Mouse (Mus musculus) layer of hippocampus, postnatal 14 days (tissue): ENCODE measurements around the gene Zmym1. TPM values are rescaled to one million over a fixed set of nuclear protein-coding genes. Genes with fewer than 3 reads are reported as not detected.
A peak's percentile ranks its signal among the peaks of the same experiment; 100 is the strongest.
"Not testable (repeated sequence)": the region's sequence is repeated elsewhere in the genome, so short reads cannot be mapped to it uniquely, and the experiment has no call there.

Experiments
- DNase-seq, 2 experiments: peaks; one replicate each; pipeline ENCODE4 v3.0.0; 2021 to 2022; ENCODE audit warnings: low spot score in 2 of 2, mixed read lengths in 1 of 2
- long read RNA-seq, 2 experiments: library from polyadenylated mRNA; stranded (forward); transcript quantifications; one replicate each; pipeline ENCODE4 v2.0.0; 2021
- total RNA-seq, 2 experiments: library from RNA; stranded (reverse); gene quantifications; 2 replicates each; pipeline ENCODE4 v1.2.3; 2021

Zmym1 gene
- total RNA-seq, result 10 to 100 TPM; 10.3 to 10.6 TPM
- long read RNA-seq, experiment 1, partial matches to known transcripts, result 0 of 6 reads
- long read RNA-seq, experiment 1, other reads (novel, unspliced or antisense), result 4 of 6 reads
- long read RNA-seq, experiment 2, partial matches to known transcripts, result 0 of 17 reads
- long read RNA-seq, experiment 2, other reads (novel, unspliced or antisense), result 14 of 17 reads

- DNase-seq, result peak; percentile 79 to 84
Observed at GRCm38 (mm10) chr4:127060585-127061290, at the start of gene Zmym1. Zmym1 (minus strand) TSS chr4:127061152.

GRCm38 (mm10) chr4:127110570-127110969, 49.6 kb upstream of the Zmym1 start:
- no peak for DNase-seq

GRCm38 (mm10) chr4:127107566-127107965, 46.6 kb upstream of the Zmym1 start:
- no peak for DNase-seq

DNA sequence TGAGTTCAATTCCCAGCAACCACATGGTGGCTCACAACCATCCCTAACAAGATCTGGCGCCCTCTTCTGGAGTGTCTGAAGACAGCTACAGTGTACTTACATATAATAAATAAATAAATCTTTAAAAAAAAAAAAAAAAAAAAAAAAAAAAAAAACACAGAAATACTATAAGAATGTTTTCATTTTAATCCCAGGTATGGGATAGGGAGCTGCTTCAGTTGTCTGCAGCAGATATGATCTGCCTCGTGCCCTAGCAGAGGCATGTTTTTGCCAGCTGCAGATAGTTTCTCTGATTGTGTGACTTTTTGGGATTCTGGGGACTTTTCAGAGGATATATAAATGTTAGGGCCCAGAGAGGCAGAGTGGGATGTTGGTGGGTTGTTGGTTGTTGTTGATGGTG, 38.6 kb upstream of the Zmym1 start:
- not testable (repeated sequence) for DNase-seq

DNA sequence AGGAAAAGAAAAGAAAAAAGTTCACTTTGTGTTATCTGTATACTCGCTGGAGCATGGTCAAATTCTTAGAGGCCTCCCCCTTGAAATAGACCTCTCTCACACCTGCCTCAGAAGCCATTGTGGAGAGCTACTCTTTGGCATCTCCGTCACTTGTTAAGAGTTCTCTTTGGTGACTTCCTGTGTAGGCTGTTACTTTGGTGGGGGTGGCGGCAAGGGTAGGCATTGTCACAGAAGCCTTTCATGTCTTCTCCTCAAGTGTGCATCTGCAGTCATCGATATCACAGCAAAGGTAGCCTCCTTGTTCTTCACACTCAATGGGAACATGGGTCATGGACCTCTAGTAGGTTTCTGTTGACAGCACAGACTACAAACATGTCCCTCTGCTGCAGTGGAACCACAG, 34.1 kb upstream of the Zmym1 start:
- no peak for DNase-seq

GRCm38 (mm10) chr4:127091188-127091587, 30.2 kb upstream of the Zmym1 start:
- DNase-seq, result no peak

DNA sequence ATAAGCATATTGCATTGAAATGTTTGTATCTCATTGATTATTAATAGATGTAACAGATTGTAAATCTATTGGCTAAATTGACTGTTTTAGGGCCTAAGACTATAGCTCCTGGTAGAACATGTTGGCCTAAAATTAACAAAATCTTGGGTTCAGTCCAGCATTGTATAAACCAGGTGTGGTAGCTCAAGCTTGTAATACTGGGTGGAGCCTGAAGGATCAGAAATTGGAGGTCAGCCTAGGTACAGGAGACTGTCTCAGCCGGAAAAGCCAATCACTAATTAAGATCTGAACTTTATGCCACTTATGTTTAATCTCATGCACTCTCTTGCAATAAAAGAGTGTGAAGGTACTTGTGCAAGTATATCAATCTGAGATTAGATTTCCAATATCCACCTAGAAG, 24.8 kb upstream of the Zmym1 start:
- DNase-seq, result no peak

- no peak for DNase-seq
Observed at GRCm38 (mm10) chr4:127083131-127083530, 22.2 kb upstream of the Zmym1 start.

DNA sequence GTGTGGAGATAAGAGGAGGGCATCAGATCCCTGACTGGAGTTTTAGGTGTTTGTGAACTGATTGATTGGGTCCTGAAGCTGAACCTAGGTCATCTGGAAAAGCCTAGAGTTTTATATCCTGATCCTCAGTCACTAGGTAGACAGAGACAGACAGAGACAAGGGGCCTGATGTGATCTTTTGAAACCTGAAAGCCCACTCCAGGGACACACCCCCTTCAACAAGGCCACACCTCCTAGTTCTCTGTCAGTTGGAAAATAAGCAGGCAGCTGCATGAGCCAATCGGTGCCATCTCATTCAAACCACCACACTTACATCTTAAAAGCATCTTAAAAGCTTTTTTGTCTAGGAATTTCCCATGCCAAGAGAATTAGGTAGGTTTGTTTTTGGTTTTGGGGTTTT, 19.9 kb upstream of the Zmym1 start:
- DNase-seq, result no peak

DNA sequence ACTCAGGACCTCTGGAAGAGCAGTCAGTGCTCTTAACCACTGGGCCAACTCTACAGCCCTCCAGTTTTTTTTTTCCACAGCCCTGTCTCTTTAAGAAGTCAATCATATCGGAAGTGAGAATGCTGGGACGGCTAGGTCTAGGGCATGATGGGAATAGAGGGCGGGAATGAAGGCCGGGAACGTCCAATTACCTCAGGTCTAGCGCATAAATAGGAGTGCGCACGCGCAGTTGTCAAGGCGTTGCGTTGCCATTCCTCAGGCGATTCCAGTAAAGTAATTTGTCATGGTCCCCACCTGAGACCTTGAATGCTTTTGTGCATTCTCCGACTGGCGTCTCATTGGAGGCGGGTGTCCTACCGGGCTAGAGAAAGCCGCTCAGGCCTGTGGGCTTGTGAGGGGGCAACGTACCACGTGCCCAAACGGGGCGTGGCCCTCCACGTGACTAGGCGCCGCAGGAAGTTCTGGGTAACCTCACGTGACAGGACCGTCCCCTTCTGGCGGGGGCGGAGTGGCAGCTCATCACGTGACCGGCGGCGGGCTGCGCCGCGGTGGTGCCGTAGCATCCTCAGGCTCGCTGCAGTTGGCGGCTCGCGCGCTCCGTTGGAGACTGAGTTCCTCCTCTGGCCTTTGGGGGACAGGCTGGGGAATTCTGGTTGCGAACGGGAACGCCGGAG, 16.1 kb upstream of the Zmym1 start, which contains the start of gene Zmym6:
Gene Zmym6, plus strand, starts transcription at position 509 of the 674 bp plus-strand sequence.
- DNase-seq, result peak; percentile 96 to 99

GRCm38 (mm10) chr4:127074915-127075314, 14.0 kb upstream of the Zmym1 start:
- no peak for DNase-seq

- no peak for DNase-seq
Observed at GRCm38 (mm10) chr4:127064051-127064450, 3.1 kb upstream of the Zmym1 start.

DNA sequence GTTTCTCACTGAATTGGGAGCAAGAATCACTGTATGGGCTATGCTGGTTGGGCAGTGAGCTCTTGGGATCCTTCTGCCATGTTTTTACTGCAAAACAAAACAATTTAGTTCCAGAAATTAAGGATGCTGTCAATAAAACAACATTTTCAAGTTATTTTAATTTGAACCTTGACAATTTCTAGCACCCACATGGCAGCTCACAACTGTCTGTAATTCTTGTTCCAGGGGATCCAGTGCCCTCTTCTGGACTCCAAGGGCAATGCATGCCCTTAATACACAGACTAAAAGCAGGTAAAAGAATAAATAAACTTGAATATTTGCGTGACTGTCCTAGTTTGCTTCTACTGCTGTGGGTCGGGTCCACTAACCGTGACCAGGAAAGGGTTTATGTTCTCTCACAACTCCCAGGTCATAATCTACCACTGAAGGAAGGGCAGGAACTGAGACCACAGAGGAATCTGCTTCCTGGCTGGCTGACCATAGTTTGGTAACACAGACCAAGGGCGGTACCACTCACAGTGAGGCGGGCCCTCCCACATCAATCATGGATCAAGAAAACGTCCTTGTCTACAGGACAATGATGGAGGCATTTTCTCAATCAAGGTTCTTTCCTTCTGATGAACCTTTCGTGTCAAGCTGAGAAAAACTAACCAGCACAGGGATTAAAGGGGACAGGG, 6.3 kb downstream of the Zmym1 start:
- no peak for DNase-seq

GRCm38 (mm10) chr4:127053071-127053470, 7.9 kb downstream of the Zmym1 start:
- no peak for DNase-seq

- no peak for DNase-seq
Observed at GRCm38 (mm10) chr4:127051121-127051520, 9.8 kb downstream of the Zmym1 start.

- DNase-seq, result no peak
Observed at GRCm38 (mm10) chr4:127043540-127043939, 17.4 kb downstream of the Zmym1 start.

DNA sequence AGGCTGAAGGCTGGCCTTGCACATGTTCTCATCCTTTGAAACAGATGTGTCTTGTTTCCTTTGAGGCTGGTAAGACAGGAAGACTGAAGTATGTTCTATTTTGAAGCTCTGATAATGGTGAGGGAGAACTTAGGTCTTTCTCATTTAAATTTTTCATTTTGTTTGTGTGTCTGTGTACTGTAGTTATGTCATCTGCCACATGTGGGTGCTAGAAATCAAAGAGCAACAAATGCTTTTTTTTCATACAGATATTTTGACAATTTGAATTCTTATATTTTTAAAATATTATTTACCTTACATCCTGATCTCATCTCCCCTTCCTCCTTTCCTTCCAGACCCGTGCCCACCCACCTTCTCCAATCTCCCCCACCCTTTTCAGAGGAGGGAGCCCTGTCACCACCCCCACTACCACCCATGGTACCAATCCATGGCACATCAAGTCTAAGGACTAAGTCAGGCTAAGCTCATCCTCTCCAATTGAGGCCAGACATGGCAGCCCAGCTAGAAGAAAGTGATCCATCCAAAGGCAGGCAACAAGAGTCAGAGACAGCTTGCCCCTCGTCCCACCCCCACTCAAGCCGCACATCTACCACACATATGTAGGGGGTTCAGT, 21.0 kb downstream of the Zmym1 start:
- DNase-seq, result no peak

- no peak for DNase-seq
Observed at GRCm38 (mm10) chr4:127038828-127039349, 22.1 kb downstream of the Zmym1 start.

DNA sequence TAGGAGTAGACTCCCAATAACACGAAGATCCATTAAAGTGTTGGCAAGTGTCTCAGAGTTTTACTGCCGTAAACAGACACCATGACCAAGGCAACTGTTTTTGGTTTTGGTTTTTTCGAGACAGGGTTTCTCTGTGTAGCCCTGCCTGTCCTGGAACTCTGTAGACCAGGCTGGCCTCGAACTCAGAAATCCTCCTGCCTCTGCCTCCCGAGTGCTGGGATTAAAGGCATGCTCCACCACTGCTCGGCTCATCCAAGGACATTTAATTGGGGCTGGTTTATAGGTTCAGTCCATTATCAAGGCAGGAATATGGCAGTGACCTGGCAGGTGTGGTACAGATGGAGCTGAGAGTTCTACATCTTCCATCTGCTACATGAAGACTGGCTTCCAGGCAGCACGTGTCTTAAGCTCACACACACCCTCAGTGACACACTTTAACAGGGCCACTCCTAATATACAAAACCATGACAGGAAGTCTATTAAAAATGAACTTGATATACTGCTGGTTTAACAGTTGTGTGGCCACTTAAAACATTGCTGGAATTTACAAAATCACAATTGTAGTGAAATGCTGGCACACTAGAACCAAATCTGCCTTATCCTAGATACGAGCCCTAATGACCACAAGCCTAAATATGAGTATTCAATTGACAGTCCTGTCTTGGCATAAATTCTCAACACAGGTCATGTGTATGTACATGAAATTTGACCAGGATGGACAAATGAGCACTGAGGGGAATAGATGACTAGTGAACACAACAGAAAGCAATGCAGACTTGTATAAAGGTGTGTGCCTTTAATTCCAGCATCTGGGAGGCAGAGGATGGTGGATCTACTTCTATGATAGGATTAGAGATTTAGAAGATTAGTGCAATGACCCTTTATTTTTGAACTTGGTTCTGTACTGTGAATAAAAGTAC, 22.8 kb downstream of the Zmym1 start:
- no peak for DNase-seq

DNA sequence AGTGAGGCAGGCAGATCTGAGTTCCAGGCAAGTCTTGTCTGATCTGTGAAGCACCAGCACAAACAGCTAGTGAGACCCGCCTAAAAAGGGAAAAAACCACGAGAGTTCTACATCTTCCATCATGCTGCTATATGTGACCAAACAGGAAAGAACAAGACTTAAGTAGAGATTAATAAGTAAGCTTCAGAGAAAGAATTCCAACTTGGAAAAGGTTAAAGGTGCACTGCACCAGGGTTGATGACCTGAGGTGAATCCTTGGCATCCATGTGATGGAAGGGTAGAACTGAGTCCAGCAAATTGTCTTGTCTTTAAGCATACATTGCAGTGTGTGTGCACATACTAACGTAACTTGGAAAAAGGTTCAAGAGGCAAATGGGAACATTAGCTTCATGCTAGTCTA, 23.8 kb downstream of the Zmym1 start:
- DNase-seq, result no peak
